Mouse (Mus musculus): ENCODE results near the gene Prdx3.

DNA sequence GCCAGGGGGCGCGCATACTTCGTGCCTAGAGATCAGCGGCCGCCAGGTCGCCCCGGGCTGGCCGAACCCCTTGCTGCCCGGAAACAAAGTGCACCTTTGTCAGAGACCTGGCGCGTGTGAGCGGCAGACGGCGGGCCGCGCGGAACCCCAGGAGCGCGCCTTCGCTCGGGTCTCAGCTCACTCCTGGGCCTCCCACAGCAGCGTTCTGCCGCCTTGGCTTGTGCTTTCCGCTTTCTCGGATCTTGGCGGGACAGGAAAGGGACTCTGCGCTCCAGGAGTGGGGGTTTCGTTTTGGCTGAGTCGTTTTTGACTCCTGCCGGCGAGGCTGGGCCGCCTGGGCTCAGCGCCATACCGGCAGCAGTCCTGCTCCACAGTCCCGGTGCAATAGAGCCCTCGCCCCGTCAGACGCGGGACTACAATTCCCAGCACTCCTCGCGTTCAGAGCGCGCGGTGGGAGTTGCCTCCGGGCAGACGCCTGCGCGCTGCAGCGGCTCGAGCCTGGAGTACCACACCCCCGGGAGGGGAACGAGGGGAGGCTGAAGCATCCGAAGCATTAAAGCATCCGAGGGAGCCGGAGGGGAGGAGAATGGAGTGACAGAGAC lies 15.5 kb upstream of the Prdx3 start, which contains the start of gene Grk5:
- TF ChIP-seq ZC3H11A (IDR thresholded peaks at IDR 0.05; ENCODE audit: borderline replicate concordance, low read depth, low read length), result no peak
- no peak for TF ChIP-seq CHD2 (IDR thresholded peaks at IDR 0.05; ENCODE audit: low read depth, low read length)
